Mouse (Mus musculus): Measurements from ENCODE around the gene Gatd1. TPM values are rescaled to one million over a fixed set of nuclear protein-coding genes. Genes with fewer than 3 reads are reported as not detected.

Gene Gatd1
- polyA plus RNA-seq (2014; fragmentation: Illumina TruSeq; extraction: RNeasy Lipid Tissue Mini Kit (QIAGEN cat#74804); ENCODE audit: low read depth, low replicate concordance) = 9.3 TPM

DNA sequence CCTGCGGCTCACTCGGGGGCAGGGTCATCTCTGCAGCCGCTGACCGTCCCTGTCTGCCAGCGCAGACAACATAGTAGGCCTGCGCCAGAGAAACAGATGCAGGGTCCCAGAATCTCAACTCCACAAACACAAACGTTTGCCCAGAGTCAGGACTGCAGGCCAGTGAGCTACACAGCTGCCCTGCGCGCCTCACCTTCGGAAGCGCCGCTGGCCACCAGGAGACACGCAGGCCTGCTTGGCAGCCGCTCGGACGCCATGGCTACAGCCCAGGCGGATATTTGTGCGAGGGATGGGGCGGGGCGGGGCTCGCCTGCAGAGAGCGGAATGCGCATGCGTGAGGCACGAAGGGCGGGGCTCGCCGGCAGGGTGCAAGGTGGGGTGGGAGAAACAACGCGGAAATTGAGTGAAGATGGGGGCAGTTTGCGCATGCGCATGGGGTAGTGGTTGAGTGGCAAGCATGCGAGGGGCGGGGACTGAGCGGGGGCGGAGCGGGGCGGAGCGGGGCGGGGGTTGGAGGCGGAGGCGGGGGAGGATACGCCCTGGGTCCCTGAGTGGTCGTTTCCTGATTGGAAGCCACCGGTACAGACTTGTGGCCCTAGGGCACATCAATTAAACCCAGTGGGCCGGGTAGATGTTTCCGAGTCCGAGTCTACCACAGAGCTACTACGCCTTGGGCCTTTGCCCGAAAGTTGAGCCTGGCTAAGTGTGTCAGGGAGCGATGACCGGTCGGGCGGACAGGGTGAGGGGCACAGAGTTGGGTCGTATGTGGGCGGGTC, at the start of gene Gatd1:
Gene Gatd1, minus strand, starts transcription at position 328 of the 776 bp plus-strand sequence.

DNA sequence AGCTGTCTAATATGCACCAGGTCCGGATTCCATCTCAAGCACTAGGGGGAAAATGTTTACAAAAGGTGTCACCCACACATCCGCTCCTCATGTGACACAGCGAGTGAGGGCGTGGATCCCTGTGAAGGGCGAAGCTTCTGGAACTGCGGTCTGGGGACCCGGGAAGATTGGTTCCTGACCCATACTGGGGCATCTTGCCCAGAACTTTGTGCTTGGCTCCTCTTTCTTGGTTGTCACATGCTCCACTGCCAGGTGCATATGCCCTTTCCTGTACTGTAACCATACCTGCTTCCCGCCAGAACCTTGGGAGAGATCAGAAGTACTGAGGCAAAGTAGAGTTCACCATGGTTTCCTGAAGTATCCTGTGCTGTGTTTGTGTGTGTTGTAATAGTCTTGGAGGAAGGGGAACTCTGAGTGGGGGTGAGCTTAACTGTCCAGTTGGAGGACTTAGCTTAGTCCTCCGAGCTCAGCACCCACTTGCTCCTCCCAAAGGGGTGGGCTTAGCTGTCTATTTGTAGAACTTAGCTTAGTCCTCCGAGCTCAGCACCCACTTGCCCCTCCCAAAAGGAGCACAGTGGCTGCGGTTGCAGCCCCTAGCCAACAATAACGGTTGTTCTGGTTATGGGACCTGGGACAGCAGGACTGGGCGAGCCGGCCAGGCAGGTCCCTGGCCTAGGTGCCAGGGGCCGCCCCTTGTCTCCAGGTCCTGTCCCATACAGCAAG, 46.6 kb upstream of the Gatd1 start, which contains the start of gene Cracr2b:
Gene Cracr2b, plus strand, starts transcription at position 704 of the 723 bp plus-strand sequence.

DNA sequence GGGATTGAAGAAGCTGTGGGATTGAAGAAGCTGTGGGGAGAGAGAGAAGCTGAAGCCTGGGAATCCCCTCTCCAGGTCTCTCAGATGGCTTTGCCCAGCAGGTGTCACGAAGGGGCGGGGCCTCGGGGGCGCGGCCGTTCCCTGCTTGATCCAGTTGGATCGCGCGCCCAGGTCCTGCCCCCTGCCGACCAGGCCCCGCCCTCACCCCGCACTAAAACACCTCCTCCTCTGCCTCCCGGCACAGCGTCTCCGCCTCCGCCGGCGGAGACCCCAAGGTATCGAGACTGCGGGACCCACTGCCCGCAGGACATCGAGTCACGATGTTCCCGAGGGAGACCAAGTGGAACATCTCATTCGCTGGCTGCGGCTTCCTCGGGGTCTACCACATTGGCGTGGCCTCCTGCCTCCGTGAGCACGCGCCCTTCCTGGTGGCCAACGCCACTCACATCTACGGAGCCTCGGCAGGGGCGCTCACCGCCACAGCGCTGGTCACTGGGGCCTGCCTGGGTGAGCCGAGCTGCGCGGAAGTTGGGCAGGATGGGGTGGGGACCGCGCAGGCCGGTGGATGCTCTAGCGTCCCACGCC, 41.1 kb upstream of the Gatd1 start, which contains the start of gene Pnpla2:
Gene Pnpla2, plus strand, starts transcription at position 232 of the 585 bp plus-strand sequence.

DNA sequence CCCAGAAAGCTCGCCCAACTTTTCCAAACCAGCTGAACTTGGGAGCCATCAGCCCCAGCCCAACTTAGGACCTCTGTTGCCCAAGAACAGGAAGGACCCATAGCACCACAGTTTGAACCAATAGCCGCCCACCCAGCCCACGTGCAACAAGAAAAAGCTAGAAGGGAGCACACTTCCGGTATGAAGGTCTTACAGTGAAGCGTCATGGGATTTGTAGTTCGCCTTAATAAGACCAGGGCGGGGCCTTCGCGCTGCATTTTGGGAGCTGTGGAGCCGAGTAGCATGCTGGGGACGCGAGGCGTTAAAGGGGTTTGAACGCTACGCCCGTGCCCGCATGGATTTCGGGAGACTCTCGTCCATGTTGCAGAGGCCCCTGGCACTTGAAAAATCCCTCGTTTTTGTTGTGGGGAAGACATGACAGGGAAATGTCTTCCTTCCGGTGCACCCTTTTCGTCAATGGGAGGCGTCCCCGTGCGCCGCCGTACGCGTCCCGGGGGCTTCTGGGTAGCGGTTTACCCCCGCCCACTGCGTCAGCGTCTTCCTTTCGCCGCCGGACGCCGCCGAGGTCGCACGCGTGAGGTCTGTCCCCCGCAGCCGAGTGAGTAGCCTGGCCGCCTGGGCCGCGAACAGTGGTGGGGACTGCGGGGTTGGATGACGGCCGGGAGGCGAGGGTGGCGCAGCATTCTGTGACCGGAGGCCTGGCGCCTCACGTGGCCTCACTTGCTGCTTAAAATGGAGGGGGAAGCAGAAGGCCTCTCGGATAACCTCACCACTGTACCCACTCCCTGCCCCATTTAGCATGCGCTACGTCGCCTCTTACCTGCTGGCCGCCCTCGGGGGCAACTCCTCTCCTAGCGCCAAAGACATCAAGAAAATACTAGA, 33.4 kb upstream of the Gatd1 start, which contains the start of gene Rplp2:
Gene Rplp2, plus strand, starts transcription at position 261 of the 882 bp plus-strand sequence.

DNA sequence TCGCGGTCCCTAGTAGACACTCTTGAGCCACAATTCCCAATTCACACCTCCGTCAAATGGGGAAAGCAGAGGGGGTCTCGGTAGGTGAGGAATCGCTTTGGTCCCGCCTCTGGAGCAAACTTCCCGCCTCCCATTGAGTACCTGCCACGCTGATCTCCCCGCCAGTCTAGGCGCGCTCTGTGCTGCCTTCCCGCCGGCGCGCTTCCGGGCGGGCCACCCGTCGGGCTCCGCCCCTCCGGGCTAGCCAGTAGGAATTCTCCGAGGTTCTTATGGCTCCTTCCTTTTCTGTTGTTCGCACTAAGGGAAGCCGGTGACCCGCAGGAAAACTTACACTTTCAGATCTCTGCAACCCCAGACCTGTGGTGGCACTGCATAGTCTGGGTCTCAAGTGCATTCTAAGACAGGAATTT, 29.9 kb upstream of the Gatd1 start, which contains the start of gene Pidd1:
Gene Pidd1, minus strand, starts transcription at position 198 of the 410 bp plus-strand sequence.

DNA sequence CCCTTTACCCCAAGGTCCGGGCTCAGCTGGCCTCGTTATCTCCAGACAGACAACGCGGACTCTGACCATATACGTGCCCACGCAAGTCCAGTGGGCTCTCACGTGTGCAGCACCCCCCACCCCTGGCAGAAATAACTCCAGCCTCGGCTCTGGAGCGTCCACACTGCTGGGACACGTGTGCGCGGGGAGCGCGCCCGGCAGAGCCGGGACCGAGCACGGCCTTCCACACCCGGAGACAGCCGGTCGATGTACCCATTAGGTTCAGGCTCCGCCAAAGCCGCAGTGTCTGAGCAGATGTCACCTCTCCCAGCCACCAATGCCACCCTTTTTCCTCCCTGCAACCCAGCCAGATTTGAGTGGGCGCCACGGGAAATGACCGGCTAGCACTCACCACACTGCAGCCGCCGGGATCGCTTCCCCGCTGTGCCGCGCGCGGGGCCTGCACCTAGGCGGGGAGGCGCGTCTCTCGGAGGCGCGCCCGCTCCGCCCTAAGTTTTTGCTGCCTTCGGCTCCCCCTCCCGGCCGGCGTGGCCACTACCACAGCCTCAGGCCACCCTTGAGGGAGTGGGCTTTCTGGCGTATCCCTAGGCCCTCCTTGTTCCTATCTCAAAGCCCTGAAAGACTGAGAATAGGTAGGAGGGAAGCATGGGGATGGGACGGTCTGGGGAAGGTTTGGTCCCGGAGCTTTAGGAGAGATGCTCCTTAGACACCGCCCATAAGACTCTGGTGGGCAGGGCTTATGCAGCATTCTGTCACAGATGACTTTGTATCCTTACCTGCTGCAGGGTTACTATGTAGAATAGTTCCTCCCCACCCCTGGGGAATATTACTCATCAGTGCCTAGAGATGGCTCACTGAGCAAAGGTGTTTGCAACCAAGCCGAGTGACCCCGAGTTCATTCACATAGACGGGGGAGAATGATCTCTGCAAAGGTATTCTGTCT, 23.5 kb upstream of the Gatd1 start, which contains the start of gene Slc25a22:
Gene Slc25a22, minus strand, starts transcription at position 715 of the 943 bp plus-strand sequence.

DNA sequence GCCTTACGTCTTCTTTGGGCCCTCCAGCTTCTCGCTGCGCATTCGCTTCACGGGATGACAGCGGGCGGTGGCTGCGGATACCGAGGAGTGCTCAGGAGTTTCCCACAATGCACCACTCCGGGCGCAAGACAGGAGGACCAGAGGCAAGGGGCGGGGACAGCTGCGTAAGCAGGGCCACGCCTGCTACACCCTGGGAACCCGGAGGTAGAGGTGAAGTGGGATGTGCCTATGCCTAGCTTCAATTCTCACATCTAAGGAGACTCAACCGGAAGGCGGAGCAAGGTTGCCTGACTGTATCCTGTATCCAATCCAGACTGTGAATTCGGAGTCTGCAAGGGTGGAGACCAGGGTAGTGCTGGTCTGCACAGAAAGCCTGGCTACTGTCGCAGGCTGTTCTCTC, 15.4 kb upstream of the Gatd1 start, which contains the start of gene Cend1:
Gene Cend1, minus strand, starts transcription at position 182 of the 400 bp plus-strand sequence.

DNA sequence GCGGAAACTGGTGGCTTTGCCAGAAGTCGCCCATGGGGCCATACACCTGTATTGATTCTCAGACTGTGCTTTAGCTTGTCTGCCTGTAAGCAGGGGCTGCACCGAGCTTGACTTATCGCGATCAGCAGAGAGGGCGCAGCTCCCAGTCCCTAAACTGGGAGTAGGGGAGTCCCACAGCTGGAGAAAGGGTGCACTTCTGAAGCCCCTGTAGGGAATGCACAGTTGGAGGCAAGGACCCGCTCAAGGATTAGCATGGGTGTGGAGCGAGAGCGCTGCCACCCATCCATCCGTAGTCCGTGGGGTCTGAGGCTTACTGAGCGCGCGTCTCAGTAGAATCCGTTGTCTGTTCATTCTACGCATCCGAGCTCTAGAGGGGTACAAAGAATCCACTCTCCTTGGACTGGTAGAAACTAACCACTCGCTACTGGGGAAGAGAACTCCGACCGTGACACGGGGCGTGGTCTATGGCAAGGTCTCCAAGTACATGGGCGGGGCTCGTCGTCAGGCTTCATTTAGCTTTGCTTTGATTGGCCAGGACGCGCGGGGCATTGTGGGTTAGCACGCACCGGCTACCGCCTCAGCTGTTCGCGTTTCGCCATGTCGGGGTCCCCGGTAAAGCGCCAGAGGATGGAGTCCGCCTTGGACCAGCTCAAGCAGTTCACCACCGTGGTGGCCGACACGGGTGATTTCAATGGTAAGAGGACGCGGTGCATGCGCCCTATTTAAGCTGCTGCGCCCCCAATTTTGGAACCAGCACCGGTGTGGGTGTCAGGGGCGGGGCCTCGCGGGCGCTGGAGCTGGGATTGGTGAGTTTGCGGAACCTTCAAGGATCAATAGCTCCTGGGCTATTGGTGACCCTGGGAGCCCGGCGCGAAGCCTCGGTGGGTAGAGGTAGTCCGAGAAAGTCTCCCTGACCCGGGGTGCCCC, 22.0 kb downstream of the Gatd1 start, which contains the start of gene Taldo1:
Gene Taldo1, plus strand, starts transcription at position 575 of the 927 bp plus-strand sequence.

Other genes starting within 250 kb of the Gatd1 start
- gene Rnh1, start 241.3 kb downstream of the Gatd1 start, polyA plus RNA-seq (2014; fragmentation: Illumina TruSeq; extraction: RNeasy Lipid Tissue Mini Kit (QIAGEN cat#74804); ENCODE audit: low read depth, low replicate concordance) = 5.4 TPM
- 8.7 TPM for gene Hras, start 220.1 kb downstream of the Gatd1 start, polyA plus RNA-seq (2014; fragmentation: Illumina TruSeq; extraction: RNeasy Lipid Tissue Mini Kit (QIAGEN cat#74804); ENCODE audit: low read depth, low replicate concordance)
- gene Lrrc56, start 220.0 kb downstream of the Gatd1 start, polyA plus RNA-seq (2014; fragmentation: Illumina TruSeq; extraction: RNeasy Lipid Tissue Mini Kit (QIAGEN cat#74804); ENCODE audit: low read depth, low replicate concordance) = 0.58 TPM
- not detected for gene Lmntd2, start 200.1 kb downstream of the Gatd1 start, polyA plus RNA-seq (2014; fragmentation: Illumina TruSeq; extraction: RNeasy Lipid Tissue Mini Kit (QIAGEN cat#74804); ENCODE audit: low read depth, low replicate concordance)
- 0.64 TPM for gene Rassf7, start 198.3 kb downstream of the Gatd1 start, polyA plus RNA-seq (2014; fragmentation: Illumina TruSeq; extraction: RNeasy Lipid Tissue Mini Kit (QIAGEN cat#74804); ENCODE audit: low read depth, low replicate concordance)
- gene Phrf1, start 185.4 kb downstream of the Gatd1 start, polyA plus RNA-seq (2014; fragmentation: Illumina TruSeq; extraction: RNeasy Lipid Tissue Mini Kit (QIAGEN cat#74804); ENCODE audit: low read depth, low replicate concordance) = 17.6 TPM
- 19.8 TPM for gene Irf7, start 147.7 kb downstream of the Gatd1 start, polyA plus RNA-seq (2014; fragmentation: Illumina TruSeq; extraction: RNeasy Lipid Tissue Mini Kit (QIAGEN cat#74804); ENCODE audit: low read depth, low replicate concordance)
- 1.3 TPM for gene Cdhr5, start 137.3 kb downstream of the Gatd1 start, polyA plus RNA-seq (2014; fragmentation: Illumina TruSeq; extraction: RNeasy Lipid Tissue Mini Kit (QIAGEN cat#74804); ENCODE audit: low read depth, low replicate concordance)
- gene Sct, start 135.0 kb downstream of the Gatd1 start, polyA plus RNA-seq (2014; fragmentation: Illumina TruSeq; extraction: RNeasy Lipid Tissue Mini Kit (QIAGEN cat#74804); ENCODE audit: low read depth, low replicate concordance) = not detected
- gene Drd4, start 122.1 kb downstream of the Gatd1 start, polyA plus RNA-seq (2014; fragmentation: Illumina TruSeq; extraction: RNeasy Lipid Tissue Mini Kit (QIAGEN cat#74804); ENCODE audit: low read depth, low replicate concordance) = not detected
- gene Deaf1, start 86.4 kb downstream of the Gatd1 start, polyA plus RNA-seq (2014; fragmentation: Illumina TruSeq; extraction: RNeasy Lipid Tissue Mini Kit (QIAGEN cat#74804); ENCODE audit: low read depth, low replicate concordance) = 0.93 TPM
- gene Tmem80, start 86.4 kb downstream of the Gatd1 start, polyA plus RNA-seq (2014; fragmentation: Illumina TruSeq; extraction: RNeasy Lipid Tissue Mini Kit (QIAGEN cat#74804); ENCODE audit: low read depth, low replicate concordance) = 18.5 TPM
- gene Eps8l2, start 75.3 kb downstream of the Gatd1 start, polyA plus RNA-seq (2014; fragmentation: Illumina TruSeq; extraction: RNeasy Lipid Tissue Mini Kit (QIAGEN cat#74804); ENCODE audit: low read depth, low replicate concordance) = not detected
- 37.2 TPM for gene Taldo1, start 21.9 kb downstream of the Gatd1 start, polyA plus RNA-seq (2014; fragmentation: Illumina TruSeq; extraction: RNeasy Lipid Tissue Mini Kit (QIAGEN cat#74804); ENCODE audit: low read depth, low replicate concordance)
- gene Cend1, start 15.4 kb upstream of the Gatd1 start, polyA plus RNA-seq (2014; fragmentation: Illumina TruSeq; extraction: RNeasy Lipid Tissue Mini Kit (QIAGEN cat#74804); ENCODE audit: low read depth, low replicate concordance) = 1.0 TPM
- 2.9 TPM for gene Slc25a22, start 23.8 kb upstream of the Gatd1 start, polyA plus RNA-seq (2014; fragmentation: Illumina TruSeq; extraction: RNeasy Lipid Tissue Mini Kit (QIAGEN cat#74804); ENCODE audit: low read depth, low replicate concordance)
- gene Pidd1, start 29.9 kb upstream of the Gatd1 start, polyA plus RNA-seq (2014; fragmentation: Illumina TruSeq; extraction: RNeasy Lipid Tissue Mini Kit (QIAGEN cat#74804); ENCODE audit: low read depth, low replicate concordance) = 0.23 TPM
- gene Rplp2, start 33.2 kb upstream of the Gatd1 start, polyA plus RNA-seq (2014; fragmentation: Illumina TruSeq; extraction: RNeasy Lipid Tissue Mini Kit (QIAGEN cat#74804); ENCODE audit: low read depth, low replicate concordance) = 10.8 TPM
- 15.2 TPM for gene Pnpla2, start 41.1 kb upstream of the Gatd1 start, polyA plus RNA-seq (2014; fragmentation: Illumina TruSeq; extraction: RNeasy Lipid Tissue Mini Kit (QIAGEN cat#74804); ENCODE audit: low read depth, low replicate concordance)
- gene Cracr2b, start 47.0 kb upstream of the Gatd1 start, polyA plus RNA-seq (2014; fragmentation: Illumina TruSeq; extraction: RNeasy Lipid Tissue Mini Kit (QIAGEN cat#74804); ENCODE audit: low read depth, low replicate concordance) = not detected
- 96.8 TPM for gene Cd151, start 53.3 kb upstream of the Gatd1 start, polyA plus RNA-seq (2014; fragmentation: Illumina TruSeq; extraction: RNeasy Lipid Tissue Mini Kit (QIAGEN cat#74804); ENCODE audit: low read depth, low replicate concordance)
- gene Polr2l, start 61.0 kb upstream of the Gatd1 start, polyA plus RNA-seq (2014; fragmentation: Illumina TruSeq; extraction: RNeasy Lipid Tissue Mini Kit (QIAGEN cat#74804); ENCODE audit: low read depth, low replicate concordance) = 6.1 TPM
- gene Tspan4, start 61.1 kb upstream of the Gatd1 start, polyA plus RNA-seq (2014; fragmentation: Illumina TruSeq; extraction: RNeasy Lipid Tissue Mini Kit (QIAGEN cat#74804); ENCODE audit: low read depth, low replicate concordance) = 1.6 TPM
- gene Chid1, start 125.7 kb upstream of the Gatd1 start, polyA plus RNA-seq (2014; fragmentation: Illumina TruSeq; extraction: RNeasy Lipid Tissue Mini Kit (QIAGEN cat#74804); ENCODE audit: low read depth, low replicate concordance) = 7.0 TPM
- gene Ap2a2, start 148.0 kb upstream of the Gatd1 start, polyA plus RNA-seq (2014; fragmentation: Illumina TruSeq; extraction: RNeasy Lipid Tissue Mini Kit (QIAGEN cat#74804); ENCODE audit: low read depth, low replicate concordance) = 45.8 TPM
- gene Muc6, start 241.2 kb upstream of the Gatd1 start, polyA plus RNA-seq (2014; fragmentation: Illumina TruSeq; extraction: RNeasy Lipid Tissue Mini Kit (QIAGEN cat#74804); ENCODE audit: low read depth, low replicate concordance) = not detected